9 mouse cellular contexts compared by ENCODE assay signal in the genomic region with DNA sequence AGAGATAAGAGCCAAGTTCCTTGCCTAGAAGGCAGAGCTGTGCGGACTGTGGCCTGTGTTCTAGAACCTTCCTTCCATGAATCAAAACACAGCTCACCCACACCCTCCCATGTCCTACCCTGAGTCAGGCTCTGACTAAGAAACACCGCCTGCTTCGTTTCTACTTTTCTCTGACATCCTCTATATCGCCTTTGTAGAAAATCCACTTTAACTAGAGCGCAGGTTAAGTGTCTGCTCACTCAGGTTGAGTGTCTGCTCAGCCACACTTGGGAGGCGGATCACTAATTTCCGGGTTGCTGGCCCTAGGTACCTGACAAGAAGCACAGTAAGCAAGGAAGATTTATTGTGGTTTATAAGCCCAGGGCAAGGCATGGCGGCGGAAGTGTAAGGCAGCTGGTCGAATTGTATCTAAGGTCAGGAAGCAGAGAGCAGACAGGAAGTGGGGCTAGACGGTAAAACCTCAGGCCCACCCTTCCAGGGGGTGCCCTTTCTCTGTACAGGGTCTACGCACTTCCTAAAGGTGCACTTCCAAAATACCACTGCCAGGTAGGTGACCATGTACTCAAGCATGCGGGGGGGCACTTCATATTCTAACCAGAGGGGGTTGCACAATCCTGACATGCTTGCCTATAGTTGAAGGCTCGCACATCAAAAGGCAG.
DNase-seq lines count a peak whose midpoint lies in the region; ATAC-seq and TF ChIP-seq lines count a peak whose summit lies in the region.
"Had no signal": no experiment of that assay in that cellular context is flagged by ENCODE, and none has a peak within 500 bp of the region (broad histone marks: within the 10 kb centered on the region; RNA-seq: fewer than 3 reads in every experiment).

No protein-coding gene starts in this region.

- H3K36me3 ChIP-seq in midbrain, embryonic 15.5 days (replicated peaks), result no peaks in the 10 kb centered on the region
- H3K36me3 ChIP-seq in midbrain, postnatal 0 days (ENCODE audit: insufficient read depth, low read length), result no peaks in the 10 kb centered on the region
- H3K36me3 ChIP-seq: liver, embryonic 13.5 days had no signal

- TF ChIP-seq CTCF in midbrain, postnatal 0 days (IDR thresholded peaks at IDR 0.05), result no peak

- no peaks in the 10 kb centered on the region for H3K27me3 ChIP-seq in midbrain, embryonic 15.5 days (replicated peaks)
- H3K27me3 ChIP-seq in midbrain, postnatal 0 days (ENCODE audit: insufficient read depth, low read length), result no peaks in the 10 kb centered on the region
- H3K27me3 ChIP-seq: liver, embryonic 13.5 days had no signal

- no peak overlapping the region for H3K9ac ChIP-seq in midbrain, embryonic 15.5 days
- H3K9ac ChIP-seq in midbrain, postnatal 0 days (replicated peaks; ENCODE audit: low read length, poor library complexity, severe bottlenecking), result no peak overlapping the region
- H3K9ac ChIP-seq: liver, embryonic 13.5 days had no signal

- no peak overlapping the region for H3K4me3 ChIP-seq in midbrain, embryonic 15.5 days
- no peak overlapping the region for H3K4me3 ChIP-seq in midbrain, postnatal 0 days (ENCODE audit: low read depth, low read length)
- H3K4me3 ChIP-seq: liver, embryonic 13.5 days had no signal

- peak; percentile 39; the same call in 1 of the 2 replicates for ATAC-seq in midbrain, embryonic 15.5 days (replicated peaks)
- ATAC-seq in midbrain, postnatal 0 days (ENCODE audit: low FRiP score), result no peak
- ATAC-seq in hematopoietic stem cell, adult 5-6 weeks (replicated peaks in 1 of 2; ENCODE audit: insufficient read depth in 1 of 2, low FRiP score in 2 of 2, low TSS enrichment in 1 of 2, low read depth in 1 of 2, poor library complexity in 2 of 2, severe bottlenecking in 2 of 2), result peak; percentile 94 to 95

- no peak for DNase-seq in midbrain, postnatal 0 days (ENCODE audit: low spot score)
- peak; percentile 35 to 39 for DNase-seq in lung, adult 18-20 months
- peak; percentile 29 for DNase-seq in thymus, postnatal 0 days (ENCODE audit: low spot score)
- no peak for DNase-seq in ovary, postnatal 10 days (ENCODE audit: low spot score)
- no peak for DNase-seq in frontal cortex, adult 2 months (ENCODE audit: extremely low spot score in 1 of 2, low spot score in 1 of 2)
- no peak for DNase-seq in adrenal gland, postnatal 25 days
- DNase-seq: liver, embryonic 13.5 days had no signal

- no peaks in the 10 kb centered on the region for H3K4me1 ChIP-seq in midbrain, embryonic 15.5 days
- no peaks in the 10 kb centered on the region for H3K4me1 ChIP-seq in midbrain, postnatal 0 days (ENCODE audit: insufficient read depth, low read length)
- H3K4me1 ChIP-seq: liver, embryonic 13.5 days had no signal

- no peaks in the 10 kb centered on the region for H3K9me3 ChIP-seq in midbrain, embryonic 15.5 days
- H3K9me3 ChIP-seq in midbrain, postnatal 0 days (ENCODE audit: low read length), result no peaks in the 10 kb centered on the region
- H3K9me3 ChIP-seq: liver, embryonic 13.5 days had no signal

- 84% methylated on average over 14 of the region's 14 CpGs for WGBS in midbrain, embryonic 15.5 days
- 83% methylated on average over 14 of the region's 14 CpGs for WGBS in midbrain, postnatal 0 days

- no peak overlapping the region for H3K4me2 ChIP-seq in midbrain, embryonic 15.5 days
- no peak overlapping the region for H3K4me2 ChIP-seq in midbrain, postnatal 0 days (ENCODE audit: low read depth, low read length, poor library complexity, severe bottlenecking)
- H3K4me2 ChIP-seq: liver, embryonic 13.5 days had no signal

- H3K27ac ChIP-seq in midbrain, embryonic 15.5 days, result no peak overlapping the region
- no peak overlapping the region for H3K27ac ChIP-seq in midbrain, postnatal 0 days (ENCODE audit: low read depth, low read length)
- H3K27ac ChIP-seq: liver, embryonic 13.5 days had no signal

Comparison
In these comparisons a context has a peak if more than half of its experiments do, and no peak if none do; other contexts are left out.
1. DNase-seq: peak in lung, adult 18-20 months (2 of 2) and thymus, postnatal 0 days (single experiment); none in midbrain, postnatal 0 days (single experiment), ovary, postnatal 10 days (single experiment), frontal cortex, adult 2 months (0 of 2) and adrenal gland, postnatal 25 days (single experiment).